Mouse (Mus musculus): ENCODE results near the gene Cpne5.
"Not testable (repeated sequence)": the region's sequence is repeated elsewhere in the genome, so short reads cannot be mapped to it uniquely, and the experiment has no call there.

The Cpne5 gene

DNA sequence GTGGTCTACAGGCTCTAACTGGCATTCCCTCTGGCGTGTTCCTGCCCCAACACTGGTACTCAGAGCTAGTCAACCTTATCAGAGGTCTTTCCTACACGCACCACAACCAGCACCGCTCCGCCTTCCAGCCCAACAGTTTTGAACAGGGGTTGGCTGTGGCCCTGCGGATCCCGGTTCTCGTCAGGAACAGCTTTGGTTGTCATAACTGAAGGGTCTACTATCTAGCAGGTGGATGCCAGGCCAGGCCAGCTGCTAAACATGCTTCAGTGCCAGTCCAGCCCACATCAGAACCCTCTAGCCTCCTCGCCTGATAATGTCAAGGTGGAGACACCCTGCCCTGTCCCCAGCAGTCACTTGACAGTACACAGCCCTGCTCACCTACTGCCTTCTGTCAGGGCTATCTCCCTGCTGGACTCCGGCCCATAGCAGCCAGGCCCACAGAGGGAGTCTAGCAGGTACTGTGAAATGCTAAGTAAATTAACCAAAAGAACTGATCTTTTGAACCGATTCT lies 19.1 kb upstream of the Cpne5 start:
- DNase-seq (ENCODE audit: low read depth, low spot score): no peak

DNA sequence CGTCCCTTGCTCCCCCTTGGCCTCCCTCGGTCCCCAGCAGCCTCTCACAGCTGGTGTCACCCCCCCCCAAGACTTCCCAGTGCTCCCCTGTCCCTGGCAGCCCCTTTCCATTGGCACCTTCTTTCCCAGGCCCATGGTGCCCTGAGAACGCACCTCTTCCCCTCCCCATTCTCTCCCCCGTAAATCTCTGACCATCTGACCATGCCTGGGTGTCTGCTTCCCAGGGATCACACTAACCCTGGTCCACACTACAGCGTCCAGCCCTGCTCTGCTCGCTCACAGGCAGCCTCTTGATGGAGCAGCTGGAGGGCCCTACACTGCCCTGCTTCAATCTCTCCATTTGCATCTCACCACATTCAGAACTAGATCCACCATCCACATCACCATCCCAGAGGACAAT lies 18.5 kb upstream of the Cpne5 start:
- DNase-seq (ENCODE audit: low read depth, low spot score): no peak

DNA sequence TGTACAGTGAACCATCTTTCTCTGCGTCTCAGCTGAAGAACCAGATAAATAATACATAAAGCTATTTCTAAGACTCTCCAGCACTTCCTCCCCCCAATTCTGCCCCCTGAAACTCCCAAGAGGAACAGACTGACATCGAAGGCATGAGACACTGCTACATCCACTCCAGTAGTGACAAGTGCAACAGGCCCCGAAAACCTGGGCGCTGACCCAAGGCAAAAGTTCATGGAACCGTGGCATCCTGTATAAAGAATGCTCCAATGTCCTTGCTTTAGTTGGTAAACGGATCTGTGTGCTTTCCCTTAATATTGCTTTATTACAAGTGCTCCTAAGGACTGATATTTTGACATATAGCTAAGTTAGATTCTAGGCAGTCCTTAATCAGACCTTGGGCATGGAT lies 16.8 kb upstream of the Cpne5 start:
- not testable (repeated sequence) for DNase-seq (ENCODE audit: low read depth, low spot score)

DNA sequence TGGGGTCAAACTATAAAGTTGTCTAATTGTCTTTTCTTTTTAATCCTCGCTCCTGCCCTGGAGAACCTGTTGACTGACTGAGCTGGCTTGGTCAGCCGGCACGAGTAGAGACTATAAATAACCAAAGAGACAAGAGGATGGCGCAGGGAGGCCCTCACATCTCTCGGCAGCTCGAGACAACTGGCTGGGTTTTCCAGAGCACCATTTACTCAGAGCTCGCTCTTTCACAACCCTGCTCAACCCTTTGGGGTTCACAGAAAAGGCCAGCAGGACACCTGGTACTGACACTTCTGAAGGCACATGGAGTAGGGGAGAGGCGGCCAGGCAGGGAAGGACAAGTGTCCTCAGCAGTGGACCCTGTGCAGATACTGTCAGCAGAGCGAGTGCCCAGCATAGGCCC lies 15.7 kb upstream of the Cpne5 start:
- no peak for DNase-seq (ENCODE audit: low read depth, low spot score)

DNA sequence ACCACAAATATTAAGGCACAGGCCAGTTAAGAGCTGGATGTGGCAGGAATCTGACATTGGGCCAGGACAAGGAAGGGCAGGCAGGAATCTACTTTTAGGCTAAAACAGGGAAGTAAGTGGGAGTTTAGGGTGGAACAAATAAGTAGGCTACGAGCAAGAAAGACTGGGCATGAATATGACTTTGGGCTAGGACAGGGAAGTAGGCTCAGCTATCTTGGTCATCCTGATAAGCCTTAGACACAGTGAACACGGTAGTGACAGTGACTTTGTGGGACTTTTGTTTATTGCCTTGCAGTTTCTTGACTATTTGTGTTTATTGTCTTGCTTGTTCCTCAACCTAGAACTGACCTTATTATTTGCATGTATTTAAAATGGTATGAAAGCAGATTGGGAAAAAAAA lies 15.3 kb upstream of the Cpne5 start:
- DNase-seq (ENCODE audit: low read depth, low spot score): no peak

DNA sequence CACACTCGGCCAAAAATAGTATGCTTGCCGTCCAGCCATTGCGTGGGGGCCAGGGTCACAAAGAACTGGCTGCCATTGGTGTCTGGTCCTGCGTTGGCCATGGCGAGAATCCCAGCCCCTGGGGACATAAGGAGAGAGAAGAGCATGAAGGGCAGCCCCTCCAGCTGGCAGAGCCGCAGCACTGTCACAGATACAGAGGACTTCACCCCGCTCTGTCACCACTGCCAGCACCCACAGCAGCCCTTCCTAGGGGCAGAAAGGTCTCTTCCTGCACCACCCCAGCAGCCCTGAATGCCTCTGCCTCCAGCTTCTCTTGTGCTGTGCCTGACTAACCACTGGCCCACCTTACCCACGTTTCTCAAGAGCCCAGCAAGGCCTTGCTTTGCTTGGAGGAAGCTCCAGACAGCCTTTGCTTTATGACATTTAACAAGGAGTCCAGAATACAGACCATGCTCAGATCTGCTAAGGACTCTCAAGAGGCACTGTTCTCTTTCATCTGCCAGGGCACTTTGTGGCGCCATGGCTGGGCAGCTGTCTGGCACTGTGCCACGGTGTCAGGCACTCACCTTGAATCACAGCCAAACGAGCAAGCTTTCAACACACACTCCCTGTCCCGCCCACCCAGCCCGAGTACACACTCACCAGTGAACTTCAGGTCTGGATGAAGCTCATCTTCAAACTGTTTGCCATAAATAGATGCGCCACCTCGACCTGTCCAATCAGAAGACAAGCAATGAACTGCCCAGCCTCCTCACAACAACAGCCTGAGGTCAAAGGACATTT lies 13.8 kb upstream of the Cpne5 start:
- no peak for DNase-seq (ENCODE audit: low read depth, low spot score)

DNA sequence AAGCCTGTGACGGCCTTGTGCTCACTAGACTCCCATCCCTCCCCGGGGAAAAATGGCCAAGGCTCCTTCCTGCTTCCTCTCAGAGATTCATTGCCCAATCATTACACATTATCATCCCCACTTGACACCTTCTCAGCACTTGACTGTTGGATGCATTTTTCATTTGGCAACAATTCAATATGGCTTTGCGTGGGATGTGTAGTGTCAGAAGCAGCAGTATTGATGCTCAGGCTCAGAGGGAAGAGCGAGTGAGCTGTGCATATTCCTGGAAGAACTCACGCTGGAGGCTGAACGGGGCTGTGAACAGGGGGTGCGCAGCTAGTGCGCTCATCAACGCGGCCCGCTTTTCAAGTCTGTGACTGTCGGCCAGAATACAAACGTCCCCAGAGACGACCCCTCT lies 13.0 kb upstream of the Cpne5 start:
- DNase-seq (ENCODE audit: low read depth, low spot score): not testable (repeated sequence)

DNA sequence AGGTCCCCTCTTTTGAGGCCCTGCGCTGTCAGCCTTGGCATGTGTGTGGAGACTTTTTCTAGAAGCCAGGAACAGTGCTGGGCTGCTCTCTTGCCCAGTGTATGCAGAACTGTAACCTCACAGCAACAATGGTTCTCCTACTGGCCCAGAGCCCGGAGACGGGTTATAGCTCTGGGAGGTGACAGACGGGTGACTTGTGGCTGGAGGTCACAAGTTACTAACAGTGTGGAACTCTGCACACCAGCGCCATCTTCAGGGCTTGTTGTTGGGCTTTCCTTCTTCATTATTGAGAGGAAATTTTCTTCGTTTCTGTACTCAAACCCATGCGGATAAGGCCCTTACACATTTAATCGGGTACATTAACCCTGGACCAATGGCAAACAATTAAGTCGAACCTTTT lies 11.5 kb upstream of the Cpne5 start:
- no peak for DNase-seq (ENCODE audit: low read depth, low spot score)

DNA sequence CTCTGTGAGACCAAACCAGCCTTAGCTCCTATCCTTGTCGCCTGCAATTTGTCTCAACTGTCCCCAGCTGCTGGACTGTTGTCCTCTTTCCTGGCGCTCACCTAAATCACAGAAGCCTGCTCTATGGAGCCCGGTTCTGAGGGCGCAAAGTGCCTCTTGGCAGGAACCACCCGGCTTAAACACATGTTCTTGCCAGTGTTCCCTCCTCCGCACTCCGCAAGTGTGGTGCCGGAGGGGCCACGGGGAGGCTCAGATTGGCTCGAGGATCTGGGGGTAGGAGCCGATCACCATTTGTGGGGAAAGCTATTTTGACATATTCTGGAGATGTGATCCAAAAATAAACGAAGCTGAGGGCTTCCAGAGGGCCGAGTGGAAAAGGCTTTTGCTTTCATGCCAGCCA lies 9.9 kb upstream of the Cpne5 start:
- no peak for DNase-seq (ENCODE audit: low read depth, low spot score)

DNA sequence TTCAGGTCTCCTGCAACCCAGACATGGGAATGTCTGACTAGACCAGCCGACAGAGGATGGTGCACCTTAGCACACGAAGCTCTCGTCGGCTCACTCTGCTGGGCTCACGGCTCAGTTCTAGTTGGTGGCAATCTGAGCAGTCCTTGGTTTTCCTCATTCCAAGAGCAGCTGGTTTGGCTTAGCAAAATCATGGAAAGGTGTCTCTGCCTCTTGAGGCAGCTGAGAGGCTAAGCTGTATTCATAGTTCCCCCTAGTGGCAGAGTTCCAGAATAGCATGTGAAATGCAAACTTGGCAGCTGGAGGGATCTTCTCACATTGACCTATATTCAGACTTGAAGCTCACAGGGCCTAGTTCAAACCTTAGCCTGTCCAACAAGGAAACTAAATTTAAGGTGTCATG lies 8.6 kb upstream of the Cpne5 start:
- peak; percentile 86 for DNase-seq (ENCODE audit: low read depth, low spot score)

DNA sequence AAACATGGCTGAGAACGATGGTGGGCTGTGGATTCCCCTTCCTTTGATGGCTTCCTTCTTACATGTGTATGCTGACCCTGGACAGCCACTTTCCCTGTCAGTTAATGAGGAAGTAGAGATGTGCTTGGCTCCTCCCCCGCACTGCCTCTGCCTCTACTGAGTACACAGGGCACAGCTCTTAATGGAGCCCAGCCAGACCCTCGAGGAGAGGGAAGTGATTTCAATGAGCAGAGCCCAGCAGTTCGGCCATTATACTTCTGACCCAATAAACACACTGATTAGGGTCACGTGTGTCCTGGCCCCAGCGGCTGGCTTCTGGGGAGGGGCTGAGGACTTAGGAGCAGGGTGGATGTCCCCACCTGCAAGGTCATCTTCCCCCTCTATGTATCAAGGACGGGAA lies 7.8 kb upstream of the Cpne5 start:
- DNase-seq (ENCODE audit: low read depth, low spot score): no peak

DNA sequence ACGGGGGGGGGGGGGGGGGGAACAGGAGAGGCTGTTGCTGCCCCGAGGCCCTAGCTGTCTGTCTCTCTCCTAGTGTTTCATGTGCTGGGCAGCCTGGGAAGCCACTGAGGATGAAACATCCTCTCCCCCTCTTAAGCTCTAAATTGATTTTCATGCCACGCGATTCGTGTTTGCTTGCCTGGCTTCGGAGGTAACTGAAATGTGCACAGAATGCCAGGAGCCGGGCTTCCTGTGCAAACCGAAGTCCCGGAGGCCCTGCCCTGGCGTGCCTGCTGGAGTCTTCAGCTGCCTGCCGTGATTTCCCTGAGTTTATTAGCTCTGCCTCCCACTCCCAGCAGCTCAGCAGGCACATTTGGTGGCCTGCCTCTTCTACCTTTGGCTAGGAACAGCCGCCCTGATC lies 6.9 kb upstream of the Cpne5 start:
- no peak for DNase-seq (ENCODE audit: low read depth, low spot score)

DNA sequence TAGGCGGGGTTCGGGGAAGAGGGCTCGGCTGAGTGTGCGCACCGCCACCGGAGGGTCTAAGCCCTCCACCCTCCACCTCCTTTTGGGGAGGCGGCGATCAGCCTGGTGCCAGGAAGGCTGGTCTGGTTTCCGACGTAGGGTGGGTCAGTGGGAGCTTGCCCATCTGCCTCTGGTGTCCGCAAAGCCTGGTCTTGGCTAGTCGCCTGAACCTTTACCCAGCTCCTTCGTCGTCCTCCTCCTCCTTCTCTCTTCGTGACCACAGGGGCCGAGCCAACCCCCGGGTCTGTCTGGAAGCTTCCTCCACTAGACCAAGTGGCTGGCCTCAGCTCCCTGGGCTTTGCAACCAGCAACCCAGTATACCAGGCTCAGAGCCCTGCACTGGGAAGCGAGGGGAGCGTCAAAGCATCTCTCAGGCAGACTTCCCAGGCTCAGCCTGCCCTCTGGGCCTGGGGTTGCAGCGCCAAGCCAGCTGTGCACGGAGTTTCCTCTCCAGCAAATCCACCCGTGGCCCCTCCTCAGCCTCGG lies 516 bp upstream of the Cpne5 start:
- no peak for DNase-seq (ENCODE audit: low read depth, low spot score)

DNA sequence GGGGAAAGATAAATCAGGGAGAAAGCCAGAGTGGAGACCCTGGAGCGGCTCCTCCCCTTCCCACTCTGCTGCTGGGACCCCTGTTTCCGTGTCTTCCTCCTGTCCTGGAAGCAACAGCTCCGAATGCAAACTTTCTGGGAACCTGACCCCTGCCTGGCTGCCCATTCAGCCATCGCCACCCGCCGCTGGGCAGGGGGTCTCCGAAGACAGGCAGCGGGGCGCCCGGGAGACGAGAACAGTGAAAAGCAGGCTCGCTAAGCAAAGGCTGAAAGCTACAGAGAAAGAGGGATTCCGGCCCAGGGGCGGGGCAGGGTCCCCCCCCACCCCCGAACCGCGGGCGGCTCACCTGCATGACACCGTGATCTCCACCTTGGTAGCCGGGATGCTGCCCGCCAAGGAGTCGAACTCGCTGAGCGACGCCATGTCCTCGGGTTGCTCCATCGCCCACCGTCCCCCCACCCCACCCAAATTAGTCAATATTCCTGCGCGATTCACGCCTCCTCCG lies 648 bp downstream of the Cpne5 start:
- no peak for DNase-seq (ENCODE audit: low read depth, low spot score)

DNA sequence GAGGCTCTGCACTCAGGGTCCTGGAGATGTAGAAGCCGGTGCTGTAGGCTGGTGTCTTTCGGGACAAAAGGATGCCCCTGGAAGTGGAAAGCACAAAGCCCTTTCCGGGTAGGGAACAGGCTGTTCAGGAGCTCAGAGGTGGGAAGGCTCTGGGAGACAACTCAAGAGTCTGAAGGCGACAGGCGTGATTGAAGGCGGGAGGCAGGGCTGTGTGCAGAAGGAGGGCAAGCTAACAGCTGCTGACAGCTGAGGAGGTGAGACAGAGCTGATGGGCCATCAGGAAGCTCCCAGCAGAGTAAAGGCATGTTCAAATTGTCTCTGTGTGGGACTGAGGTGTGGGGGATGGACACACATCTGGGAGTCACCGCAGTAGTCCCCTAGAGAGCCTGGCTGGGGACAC lies 1.9 kb downstream of the Cpne5 start:
- no peak for DNase-seq (ENCODE audit: low read depth, low spot score)

DNA sequence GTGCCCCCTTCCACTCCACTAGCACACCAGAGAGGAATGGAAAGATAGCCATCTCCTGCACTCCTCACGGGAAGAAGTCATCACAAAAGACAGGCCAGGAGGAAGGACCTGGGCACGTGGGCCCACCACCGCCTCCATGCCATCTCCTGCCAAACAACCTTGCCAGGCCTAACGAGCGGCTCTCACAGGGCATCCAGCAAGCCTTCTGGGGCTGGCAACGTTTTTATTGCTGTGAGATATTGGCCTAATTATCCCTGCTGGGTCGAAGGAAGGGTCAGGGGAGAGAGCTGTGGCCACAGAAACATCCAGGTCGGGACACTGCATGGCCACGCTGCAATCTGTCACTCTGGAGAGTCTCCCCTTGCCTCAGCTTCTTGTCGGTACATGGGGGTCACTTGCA lies 6.9 kb downstream of the Cpne5 start:
- DNase-seq (ENCODE audit: low read depth, low spot score): no peak

DNA sequence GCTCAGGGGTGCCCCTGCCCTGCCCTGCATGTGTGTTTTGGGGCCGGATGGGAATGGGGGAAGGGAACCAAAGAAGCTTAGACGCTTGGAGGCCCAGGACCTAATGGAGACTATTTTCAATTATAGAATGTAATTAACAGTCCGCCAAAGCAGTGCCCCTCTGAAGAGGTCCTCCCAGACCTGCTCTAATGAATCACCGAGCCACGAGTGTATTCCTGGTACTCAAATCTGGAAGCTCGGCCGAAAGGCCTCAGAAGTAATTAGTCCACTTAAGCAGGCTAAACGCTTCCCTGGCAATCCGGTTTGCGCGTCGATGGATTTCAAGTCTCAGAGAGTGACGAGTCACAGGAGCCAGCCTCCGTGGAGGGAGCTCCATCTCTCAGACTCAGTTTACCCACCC lies 17.3 kb downstream of the Cpne5 start:
- no peak for DNase-seq (ENCODE audit: low read depth, low spot score)

DNA sequence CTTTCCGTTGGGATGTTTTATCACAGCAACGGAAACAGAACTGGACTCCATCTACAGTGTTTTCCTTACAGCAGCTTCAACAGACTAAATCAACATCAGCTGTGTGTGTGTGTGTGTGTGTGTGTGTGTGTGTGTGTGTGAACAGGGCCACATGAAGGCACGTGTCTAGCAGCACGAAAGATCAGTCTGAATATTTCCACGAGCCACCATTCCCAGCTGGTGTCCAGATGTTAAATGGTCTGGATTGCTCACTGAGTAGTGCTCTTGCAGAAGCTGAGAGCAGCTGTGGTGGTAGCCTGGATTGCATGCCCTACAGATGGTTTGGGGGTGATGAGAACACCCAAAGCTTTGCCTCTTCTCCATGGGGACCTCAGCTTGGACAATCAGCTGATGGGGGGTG lies 19.9 kb downstream of the Cpne5 start:
- DNase-seq (ENCODE audit: low read depth, low spot score): no peak

DNA sequence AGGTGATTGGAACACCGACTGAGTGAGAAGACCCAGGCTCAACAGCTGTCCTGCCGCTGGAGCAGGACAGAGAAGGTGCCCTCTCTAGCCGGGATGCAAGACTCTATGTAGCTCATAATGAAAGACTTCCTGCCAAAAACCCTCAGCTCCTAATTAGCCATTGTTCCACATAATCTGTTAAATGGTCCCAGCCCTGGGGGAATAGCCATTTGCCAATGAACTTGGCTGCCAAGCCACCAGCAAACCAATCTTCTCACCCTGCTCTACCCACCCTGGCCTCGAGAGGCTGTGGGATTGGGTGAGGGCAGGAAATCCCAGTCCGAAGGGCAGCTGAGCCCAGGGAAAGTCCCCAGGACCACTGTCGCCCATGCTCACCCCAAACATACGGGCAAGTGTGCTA lies 21.9 kb downstream of the Cpne5 start:
- DNase-seq (ENCODE audit: low read depth, low spot score): no peak

DNA sequence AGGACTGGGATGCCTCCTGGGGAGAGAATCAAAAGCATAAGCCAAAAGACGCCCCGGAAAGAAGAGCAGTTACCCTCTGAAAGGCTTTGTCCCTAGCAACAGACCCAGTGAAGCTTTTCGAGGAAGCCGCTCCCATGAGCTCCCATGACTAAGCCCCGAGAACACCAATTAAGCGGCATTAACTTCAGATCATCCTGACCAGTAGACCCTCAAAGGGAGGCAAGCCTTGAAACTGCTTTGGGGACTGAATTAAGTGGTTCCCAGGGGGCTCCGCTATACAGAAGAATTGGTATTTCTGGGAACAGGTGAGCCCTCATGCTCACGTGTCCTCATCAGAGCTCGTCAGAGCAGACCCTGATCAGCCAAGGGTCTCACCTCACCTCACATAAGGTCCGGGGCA lies 23.3 kb downstream of the Cpne5 start:
- no peak for DNase-seq (ENCODE audit: low read depth, low spot score)

DNA sequence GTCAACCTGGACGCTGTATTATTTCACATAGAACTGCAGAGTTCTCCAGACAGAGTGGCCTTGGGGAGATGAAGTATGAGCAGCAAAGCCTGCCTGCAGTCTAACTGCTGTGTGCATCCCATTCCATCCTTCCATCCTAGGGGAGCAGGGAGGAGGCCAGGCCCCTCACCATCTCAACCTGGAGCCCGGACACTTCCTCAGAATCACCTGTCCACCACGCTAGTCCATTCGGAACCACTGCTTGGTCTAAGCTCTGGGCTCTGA lies 23.8 kb downstream of the Cpne5 start:
- DNase-seq (ENCODE audit: low read depth, low spot score): no peak

DNA sequence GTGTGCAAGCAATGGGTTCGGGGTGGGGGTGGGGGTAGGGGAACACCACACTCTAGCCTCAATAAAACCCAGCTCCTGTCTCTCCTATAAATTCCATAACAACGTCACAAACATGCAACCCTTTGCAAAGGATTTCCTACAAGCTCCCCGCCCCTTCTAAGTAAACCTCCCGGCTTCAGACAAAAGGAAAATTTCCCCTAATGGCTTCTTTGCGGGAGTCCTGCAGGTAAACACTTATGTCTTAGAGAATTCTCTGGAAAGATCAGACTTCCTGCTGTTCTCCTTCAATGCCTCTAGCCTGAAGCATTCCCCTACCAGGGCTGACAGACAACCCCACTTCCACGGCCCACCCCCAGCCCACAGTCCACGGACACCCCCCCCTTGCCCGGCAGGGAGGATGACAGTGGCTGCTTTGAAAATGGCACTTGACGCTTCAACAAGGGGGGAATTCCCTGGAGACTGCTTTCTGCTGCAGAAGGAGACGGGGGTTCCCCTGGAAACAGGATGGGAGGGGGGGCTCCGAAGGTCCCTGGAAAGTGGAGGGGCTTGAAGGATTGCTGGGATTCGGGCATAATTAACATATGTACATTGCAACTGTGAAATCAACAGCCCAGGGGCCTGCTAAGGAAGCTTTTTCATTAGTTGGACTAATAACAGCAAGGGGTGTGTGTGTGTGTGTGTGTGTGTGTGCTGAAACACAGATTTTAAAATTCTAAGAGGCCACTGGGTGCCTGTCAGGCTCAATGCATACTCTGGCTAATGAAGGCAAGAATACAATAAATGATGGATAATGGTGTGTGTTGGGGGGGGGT lies 24.4 kb downstream of the Cpne5 start:
- DNase-seq (ENCODE audit: low read depth, low spot score): peak; percentile 84

DNA sequence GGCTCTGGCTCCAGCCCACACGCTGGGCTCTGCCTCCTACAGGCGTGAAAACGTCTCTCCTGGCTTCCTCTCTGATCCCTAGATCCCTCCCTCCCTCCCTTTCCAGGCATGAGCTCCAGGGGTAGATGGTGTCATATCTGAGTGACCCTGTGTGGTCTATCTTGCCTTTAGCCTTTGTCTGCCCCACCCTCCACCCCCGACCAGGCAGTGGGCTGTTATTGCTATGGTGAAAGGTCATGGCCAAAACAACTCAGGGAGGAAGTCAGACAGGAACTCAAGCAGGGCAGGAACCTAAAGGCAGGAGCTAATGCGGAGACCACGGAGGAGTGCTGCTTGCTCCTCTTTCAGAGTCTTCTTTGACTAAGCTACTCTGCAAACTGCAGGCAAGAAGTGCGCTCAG lies 26.1 kb downstream of the Cpne5 start:
- DNase-seq (ENCODE audit: low read depth, low spot score): peak; percentile 86
